Mouse (Mus musculus) cerebellum, adult (tissue): ENCODE results near the gene Cyp2j5.
"Not testable (repeated sequence)": the region's sequence is repeated elsewhere in the genome, so short reads cannot be mapped to it uniquely, and the experiment has no call there.

Source experiments
- ATAC-seq: cut with Nextera tagmentation; 2 replicates; pipeline ENCODE4 v1.9.2; 2017; ENCODE audit warnings: mild to moderate bottlenecking, moderate library complexity, mixed read lengths; ENCODE audit not compliant: insufficient number of reproducible peaks, low FRiP score, low TSS enrichment

The Cyp2j5 gene

DNA sequence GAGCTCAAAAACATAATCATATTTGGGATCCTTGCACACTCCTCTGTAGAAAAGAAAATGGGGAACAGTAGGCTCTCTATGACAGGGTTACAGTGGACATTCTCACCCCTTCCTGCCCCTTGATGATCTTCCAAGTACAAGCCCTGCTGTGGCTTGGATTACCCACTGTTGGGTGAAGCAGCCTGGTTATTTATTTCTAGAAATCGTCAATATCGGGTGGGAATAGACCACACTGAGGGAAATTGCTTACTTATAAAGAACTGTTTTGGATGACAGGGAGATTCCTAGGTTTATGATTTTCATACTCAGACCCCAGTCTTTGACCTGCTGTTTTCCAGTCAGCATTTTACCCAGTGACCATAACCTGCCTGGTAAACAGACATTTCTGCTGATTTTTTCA is at the start of gene Cyp2j5:
TSS of gene Cyp2j5 (minus strand) at position 164 of the 400 bp plus-strand sequence.
- no peak for ATAC-seq

DNA sequence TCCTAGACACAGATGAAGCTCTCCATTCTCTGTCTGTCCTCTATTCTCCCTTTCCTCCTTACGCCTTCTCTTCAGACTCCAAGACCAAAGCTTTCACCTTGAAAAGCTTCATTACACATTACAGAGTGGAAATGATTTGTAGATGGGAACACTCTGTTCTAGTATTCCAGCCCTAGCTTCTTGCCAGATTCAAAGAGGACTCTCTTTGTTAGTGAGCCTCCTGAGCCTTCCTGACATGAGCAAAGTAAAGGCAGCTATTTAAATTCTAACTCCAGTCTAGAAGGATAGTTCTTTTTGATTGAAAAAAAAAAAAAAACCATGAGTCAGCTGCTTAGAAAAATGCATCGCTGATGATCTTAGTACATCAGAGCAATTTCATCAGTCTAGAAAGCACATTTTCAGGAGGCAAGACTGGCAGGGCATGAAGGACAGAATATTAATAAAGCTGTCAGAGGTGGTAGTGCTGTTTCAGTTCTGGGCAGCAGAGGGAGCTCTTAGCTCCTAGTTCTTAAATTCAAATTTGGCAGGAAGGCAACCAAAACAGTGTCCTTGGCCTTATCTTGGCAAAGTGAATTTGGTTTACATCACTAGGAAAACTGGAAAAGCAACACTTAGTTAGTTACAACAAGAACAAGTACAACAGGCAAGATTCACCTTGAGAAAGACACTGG is 41.5 kb upstream of the Cyp2j5 start:
- ATAC-seq: peak; percentile 70

DNA sequence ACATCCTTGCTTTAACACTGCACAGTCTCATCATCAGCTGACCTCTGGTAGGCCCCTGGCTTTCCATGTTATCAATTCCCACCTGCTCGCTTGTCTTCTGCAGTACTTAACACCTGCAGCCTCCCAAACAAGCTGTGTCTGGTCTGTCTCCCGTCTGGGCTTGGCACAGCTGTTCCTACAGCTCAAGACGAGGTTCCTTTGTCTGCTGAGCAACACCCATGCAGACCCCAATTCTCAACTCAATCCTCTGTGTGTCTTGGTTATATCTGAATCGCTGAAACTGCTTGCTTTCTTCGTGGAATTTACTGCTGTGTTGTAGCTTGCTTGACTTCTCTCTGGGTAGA is 34.2 kb upstream of the Cyp2j5 start:
- ATAC-seq: no peak

DNA sequence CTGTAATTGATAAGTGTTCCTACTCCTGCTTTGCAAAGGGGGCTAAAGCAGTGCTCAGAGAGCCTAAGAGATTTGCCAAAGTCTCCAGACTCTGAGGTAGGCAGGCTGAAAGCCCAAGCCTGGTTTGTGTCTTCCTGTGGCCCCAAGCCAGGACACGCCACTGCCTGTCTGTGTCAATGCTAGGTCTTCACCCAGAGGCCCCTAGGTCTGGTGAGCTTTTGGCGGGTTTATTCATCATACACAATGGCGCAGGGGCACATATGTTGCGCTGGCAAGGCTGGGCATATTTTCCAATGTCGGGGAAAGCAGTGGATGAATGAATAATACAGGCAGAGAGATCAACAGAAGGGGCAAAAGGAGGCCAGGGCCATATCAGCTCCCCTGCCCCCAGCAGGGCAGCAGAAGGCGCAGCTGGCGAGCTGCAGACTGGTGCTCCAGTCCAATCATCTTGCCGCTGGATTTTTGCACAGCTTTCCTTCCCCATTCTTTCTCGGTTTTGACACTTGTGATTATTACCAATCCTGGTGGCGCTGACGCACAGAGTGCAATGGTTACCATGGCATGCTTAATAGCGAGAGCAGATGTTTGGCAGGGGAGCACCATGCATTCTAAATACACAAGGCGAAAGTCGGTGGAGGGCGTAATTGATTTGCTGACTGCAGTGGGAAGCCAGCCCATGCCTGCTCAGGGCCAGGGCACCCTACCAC is 33.7 kb upstream of the Cyp2j5 start:
- ATAC-seq: no peak

DNA sequence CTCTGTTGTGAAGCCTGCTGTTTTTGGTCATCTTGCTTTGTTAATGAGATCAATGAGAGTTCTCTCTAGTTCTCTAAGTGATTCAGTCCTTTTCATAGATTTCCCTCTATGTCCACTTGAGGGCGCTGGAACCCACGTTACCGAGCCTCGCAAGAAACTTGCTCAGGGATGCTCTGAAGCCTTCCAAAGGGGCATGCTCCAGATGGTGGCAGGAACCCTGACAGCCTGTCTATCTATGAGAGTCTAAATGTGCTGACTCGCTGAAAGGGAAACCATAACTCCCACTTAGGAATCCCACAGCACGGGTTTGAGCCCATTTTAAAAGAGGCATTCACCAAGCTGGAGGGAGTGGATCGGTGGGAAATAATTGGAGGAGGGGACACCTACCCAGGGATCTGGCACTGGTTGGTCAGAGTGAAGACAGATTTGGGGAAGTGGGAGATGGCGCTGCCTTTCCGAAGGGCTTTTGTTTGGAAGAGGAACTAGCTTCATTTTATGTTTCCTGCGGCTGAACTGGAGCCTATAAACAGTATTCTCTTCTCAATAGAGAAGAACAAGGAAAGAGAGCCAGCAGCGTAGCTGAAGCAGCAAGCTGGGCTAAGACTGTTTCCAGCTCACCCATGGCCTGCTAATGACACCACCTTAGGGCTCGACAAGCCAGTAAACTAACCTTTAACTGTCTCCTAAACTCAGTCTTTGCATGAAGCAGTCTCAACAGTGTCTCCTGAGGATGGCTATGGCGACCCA is 32.8 kb upstream of the Cyp2j5 start:
- ATAC-seq: peak; percentile 94

DNA sequence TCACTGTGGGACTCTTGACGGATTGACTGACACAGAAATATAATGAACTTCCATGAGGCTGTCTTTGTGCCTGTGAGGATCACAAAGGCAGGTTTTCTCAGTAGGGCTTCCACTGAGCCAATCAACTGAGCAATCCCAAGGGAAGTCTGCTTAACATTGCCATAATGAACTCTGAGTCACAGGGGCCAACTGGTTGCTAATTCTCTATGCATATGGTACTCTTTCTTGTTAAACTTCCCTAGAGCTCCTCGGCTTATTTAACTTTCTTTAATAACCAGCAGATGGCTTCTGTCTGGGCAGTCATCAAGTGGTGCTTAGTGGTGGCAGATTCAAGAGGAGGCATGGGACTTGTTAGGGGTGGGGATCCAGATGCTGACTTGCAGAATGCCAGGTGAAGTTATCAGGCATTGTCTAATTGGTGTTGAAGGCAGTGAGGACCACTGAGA is 23.4 kb upstream of the Cyp2j5 start:
- no peak for ATAC-seq

DNA sequence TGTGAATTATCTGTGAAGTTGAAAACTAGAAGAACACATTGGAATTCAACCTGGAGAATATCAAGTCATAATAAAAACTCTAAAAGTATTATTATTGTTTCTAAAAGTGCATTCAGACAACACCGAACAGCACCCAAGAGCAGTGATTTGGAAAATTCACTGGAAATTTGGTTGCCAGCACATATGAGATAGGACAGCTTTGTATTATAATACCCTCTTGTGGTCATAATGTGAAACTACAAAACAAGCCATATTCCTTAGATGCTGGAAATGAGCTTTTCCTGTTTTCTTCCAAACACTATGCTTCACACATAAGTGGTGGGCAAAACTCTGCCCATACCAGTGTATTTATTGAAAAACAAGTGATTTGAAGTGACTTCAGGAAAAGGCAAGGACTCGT is 19.5 kb upstream of the Cyp2j5 start:
- peak; percentile 36; the same call in 1 of the 2 replicates for ATAC-seq

DNA sequence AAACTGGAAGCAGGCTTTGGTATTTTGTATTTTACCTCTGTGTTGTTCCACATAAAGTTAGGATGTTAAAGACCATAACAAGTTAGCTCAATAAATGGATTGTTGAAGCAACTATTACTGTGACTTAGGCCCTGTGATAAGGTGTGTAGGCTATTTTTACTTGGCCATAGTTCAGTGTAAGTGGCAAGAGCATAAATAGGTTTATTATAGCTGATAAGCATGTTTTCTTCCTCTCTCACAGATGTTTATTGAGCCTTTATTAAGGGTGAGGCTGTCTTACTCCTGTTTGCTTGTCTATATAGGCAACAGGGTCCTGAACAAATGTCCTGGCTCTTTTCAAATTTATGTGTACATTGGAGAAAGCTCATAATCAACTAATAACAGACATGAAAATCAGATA is 17.0 kb upstream of the Cyp2j5 start:
- no peak for ATAC-seq

DNA sequence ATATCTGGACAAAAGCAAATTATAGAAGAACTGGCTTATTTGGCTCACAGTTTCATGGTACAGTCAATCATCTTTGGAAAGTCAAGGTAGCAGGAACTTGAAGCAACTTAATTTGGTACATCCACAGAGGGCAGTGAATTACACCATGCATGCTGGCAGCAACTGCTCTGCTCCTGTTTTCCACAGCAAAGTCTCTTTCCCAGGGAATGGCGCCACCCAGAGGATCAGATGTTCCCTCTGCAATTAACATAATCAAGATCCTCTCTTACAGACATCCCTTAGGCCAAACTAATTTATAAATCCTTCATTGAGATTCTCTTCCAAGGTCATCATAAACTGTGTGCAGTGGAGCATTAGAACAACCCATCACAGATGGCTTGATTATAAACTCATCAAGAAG is 16.3 kb upstream of the Cyp2j5 start:
- ATAC-seq: no peak

DNA sequence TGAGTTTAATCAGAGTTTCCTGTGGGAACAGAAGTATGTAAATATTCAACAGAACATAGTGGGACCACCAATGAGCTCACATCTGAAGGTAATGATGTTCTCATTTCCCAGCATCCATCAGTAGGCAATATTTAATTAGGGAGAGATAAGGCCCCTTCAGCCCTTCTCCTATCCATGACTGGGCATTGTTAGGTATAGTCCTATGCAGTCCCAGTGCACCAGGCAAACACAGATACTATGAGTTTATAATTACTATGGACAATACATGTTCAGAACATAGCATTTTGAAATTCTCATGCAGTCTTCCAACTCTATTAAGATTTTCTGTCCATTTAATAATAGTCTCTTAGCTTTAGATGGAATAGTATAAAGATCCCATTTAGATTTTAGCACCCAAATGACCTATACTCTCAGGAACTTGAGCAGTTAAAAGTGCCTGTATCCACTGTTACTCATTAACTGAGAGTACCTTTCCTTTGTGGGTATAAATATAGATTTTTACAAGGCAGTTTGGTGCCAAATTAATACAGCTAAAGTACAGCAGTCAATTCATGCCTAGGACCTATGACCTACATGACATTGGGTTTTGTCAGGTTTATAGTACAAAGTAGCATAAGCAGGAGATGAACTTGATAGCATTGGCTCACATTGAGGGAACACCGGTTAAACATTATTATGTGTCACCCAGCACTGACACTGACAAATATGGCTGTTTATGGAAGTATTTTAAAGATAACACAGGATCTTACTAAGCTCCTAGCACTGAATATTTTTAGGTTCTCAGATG is 907 bp upstream of the Cyp2j5 start:
- no peak for ATAC-seq

DNA sequence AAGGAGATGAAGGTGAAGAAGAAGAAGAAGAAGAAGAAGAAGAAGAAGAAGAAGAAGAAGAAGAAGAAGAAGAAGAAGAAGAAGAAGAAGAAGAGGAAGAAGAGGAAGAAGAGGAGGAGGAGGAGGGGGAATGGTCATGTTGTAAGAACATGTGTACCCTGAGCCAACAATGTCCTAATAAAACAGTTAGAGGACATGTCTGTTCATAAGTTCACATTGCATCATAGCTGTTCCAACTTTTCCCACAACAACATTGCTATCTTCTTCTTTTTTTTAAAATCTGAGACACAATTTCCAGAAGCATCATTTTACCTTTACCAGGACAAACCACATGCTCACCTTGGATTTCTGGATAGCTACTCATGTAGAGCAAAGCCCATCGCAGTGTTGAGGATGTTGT is 28.5 kb downstream of the Cyp2j5 start:
- ATAC-seq: no peak

DNA sequence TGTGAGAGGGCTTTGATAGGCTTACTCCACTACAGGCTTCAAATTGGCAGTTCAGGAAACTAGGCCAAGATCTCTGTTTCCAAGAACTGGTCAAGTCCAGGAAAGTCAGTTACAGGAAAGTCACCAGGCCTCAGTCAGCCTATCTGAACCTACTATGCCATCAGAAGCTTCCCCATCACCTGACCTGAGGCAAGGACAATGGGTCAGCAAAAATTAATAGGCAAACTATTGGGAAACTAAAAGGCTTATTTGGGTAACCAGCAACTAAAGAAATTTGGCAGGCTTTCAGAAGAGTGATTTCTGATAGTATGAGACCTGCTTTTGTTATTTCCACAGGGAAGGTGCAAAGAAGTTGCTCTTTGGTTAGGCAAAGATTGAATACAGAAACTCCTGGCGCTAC is 41.5 kb downstream of the Cyp2j5 start:
- no peak for ATAC-seq

DNA sequence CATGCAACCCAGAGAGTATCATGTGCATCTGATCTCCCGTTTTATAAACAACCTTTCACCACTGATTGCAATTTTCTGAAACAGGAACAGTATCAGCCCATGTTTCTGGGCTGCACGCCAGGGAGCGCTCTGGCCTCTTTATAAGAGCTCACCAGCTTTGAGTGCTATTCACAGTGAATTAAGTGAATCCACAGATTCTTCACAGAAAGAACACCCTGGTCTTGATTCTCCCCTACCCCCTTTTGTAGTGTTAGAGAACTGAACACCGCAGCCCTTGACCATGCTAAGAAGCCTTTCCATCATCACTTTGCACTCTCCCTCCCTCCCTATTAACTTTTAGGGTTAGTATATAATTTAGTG is 72.2 kb downstream of the Cyp2j5 start:
- ATAC-seq: peak; percentile 65

DNA sequence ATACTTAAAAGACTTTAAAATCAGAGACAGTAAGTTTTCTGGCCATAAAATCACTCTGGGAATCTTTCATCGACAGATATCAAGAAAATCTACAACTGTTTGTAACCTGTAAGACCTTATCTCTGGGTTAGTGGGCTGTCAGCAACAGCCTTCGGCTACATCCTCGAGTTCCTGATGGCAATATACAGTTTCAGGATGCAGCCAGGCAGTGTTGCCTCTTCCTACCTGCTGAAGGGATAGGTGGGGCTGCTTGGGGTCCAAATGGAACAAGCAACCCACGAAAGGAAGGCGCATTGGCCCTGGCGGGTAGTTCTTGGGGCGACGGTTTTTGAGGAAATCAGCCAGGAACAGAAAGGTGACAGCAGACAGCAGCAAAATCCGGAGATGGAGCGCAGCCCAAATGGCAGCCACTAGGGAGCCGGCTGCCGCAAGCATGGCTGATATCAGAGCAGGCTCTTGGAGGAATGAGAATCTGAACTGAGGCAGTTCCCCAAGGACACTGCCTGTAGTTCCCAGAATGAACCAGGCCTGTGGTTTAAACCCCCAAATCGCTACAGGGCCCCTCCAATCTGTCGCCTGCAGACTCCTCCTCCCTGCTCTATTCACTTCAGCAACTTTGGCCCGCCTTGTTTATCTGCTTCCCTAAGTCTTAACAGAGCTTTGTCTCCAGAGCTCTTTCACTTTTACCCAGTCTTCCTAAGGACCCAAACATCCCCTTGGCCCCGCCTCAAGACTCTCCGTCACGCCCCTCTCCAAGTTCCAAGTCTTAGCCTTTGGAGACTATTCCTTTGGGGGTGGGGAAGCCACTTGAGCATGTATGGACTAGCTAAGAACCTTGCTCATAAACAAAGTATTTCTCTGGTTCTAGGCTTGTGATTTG is 72.8 kb downstream of the Cyp2j5 start, which contains the start of gene Cyp2j9:
TSS of gene Cyp2j9 (minus strand) at position 668 of the 880 bp plus-strand sequence.
- peak; percentile 80 for ATAC-seq

DNA sequence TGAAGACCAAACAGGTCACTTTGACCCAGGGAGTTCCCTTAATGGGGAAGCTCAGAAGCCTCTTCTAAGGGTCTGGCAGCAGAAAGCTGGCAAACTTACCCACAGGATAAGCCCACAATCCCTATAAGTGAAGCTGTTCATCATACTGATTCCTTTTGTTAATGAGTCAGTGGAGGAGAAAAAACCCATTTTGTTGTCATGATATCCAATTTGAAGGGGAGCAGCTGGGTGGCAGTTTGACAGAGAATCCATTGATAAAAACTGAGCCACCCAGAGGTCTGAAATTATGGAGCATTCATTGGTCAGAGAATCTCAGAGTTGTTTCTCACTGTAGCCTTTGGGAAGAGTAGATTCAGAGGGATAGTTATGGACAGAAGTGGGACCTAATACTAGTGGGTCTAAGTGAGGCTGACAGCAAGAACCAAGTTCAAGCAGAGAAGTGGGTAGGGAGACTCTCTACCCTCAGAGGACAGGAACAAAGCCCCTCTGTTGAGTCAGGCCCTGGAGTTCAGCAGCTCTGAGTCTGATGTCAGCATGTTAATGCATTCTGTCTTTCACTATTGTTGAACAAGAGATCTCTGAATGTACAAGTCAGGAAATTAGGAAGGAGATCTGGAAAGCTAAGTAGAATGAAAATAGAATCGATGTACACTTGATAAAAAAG is 82.4 kb downstream of the Cyp2j5 start:
- peak; percentile 20; the same call in 1 of the 2 replicates for ATAC-seq

DNA sequence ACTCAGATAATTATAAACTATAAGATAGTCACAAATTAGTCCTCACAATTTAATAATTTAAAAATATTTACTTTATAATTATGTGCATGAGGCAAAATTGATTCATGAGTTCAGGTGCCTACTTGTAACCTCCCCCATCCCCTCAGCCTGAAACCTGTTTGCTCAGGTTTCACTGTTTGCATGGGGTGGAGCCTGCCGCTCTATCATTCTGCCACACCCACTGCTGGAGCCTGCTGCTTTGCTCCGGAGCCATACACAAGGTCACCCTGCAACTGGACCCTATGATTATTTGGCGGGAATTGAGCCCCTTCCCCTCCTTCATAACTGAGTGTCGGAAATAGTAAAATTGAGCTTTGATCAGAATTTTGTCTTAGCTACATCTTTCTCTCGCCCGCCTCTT is 83.6 kb downstream of the Cyp2j5 start:
- ATAC-seq: not testable (repeated sequence)
